In the genomic region with DNA sequence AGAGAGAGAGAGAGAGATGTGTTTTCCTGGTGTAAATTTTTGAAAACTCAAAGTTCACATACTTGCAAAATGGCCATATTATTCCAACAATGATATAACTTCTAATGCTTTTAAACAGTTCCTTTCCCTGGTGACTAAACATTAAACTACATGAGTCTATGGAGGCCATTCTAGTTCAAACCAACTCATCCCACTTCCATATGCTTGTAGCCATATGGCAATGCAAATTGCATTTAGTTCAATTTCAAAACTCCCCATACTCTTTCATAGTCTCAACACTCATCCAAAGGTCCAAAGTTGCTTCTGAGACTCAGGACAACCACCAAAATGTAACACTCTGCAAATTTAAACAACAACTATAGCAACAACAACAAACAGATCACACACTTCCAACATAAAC, we compare ENCODE assay signal across 34 mouse cellular contexts.
"Had no signal": no experiment of that assay in that cellular context is flagged by ENCODE, and none has a peak within 500 bp of the region (broad histone marks: within the 10 kb centered on the region; RNA-seq: fewer than 3 reads in every experiment).

No protein-coding gene starts in this region.

- H3K27me3 ChIP-seq: heart, embryonic 12.5 days; heart, embryonic 13.5 days; heart, embryonic 15.5 days; hindbrain, embryonic 13.5 days; hindbrain, embryonic 15.5 days; intestine, embryonic 15.5 days; kidney, embryonic 15.5 days had no signal

- H3K36me3 ChIP-seq: heart, embryonic 12.5 days; heart, embryonic 13.5 days; heart, embryonic 15.5 days; hindbrain, embryonic 10.5 days; hindbrain, embryonic 13.5 days; hindbrain, embryonic 15.5 days; intestine, embryonic 15.5 days; kidney, embryonic 15.5 days had no signal

- DNase-seq: heart, postnatal 10 days; heart, postnatal 14 days; heart, postnatal 36 days; heart, postnatal 4 days; kidney, adult 11 months; kidney, adult 18-20 months; kidney, adult 2 months; kidney, adult 8-10 months; kidney, adult 9 months; kidney, postnatal 10 days; kidney, postnatal 14 days; kidney, postnatal 25 days; kidney, postnatal 36 days; kidney, postnatal 4 days; layer of hippocampus, adult 9-11 months; layer of hippocampus, postnatal 36 days had no signal

- H3K9me3 ChIP-seq: heart, embryonic 12.5 days; heart, embryonic 13.5 days; heart, embryonic 15.5 days; hindbrain, embryonic 10.5 days; hindbrain, embryonic 13.5 days; hindbrain, embryonic 15.5 days; intestine, embryonic 15.5 days; kidney, embryonic 15.5 days had no signal

- H3K4me1 ChIP-seq: heart, embryonic 12.5 days; heart, embryonic 13.5 days; heart, embryonic 15.5 days; hindbrain, embryonic 10.5 days; hindbrain, embryonic 13.5 days; hindbrain, embryonic 15.5 days; intestine, embryonic 15.5 days; kidney, embryonic 15.5 days had no signal

- H3K4me3 ChIP-seq: heart, embryonic 12.5 days; heart, embryonic 13.5 days; heart, embryonic 15.5 days; hindbrain, embryonic 10.5 days; hindbrain, embryonic 13.5 days; hindbrain, embryonic 15.5 days; intestine, embryonic 15.5 days; kidney, embryonic 15.5 days; layer of hippocampus, adult 2 months; left cerebral cortex, adult 2 months had no signal

- H3K9ac ChIP-seq: heart, embryonic 12.5 days; heart, embryonic 13.5 days; heart, embryonic 15.5 days; hindbrain, embryonic 13.5 days; hindbrain, embryonic 14.5 days; hindbrain, embryonic 15.5 days; intestine, embryonic 15.5 days; kidney, embryonic 15.5 days had no signal

- ATAC-seq: hindbrain, embryonic 16.5 days; hindbrain, postnatal 0 days; inflammation-experienced regulatory T-cells, adult 6 months; intestine, embryonic 15.5 days; intestine, embryonic 16.5 days; intestine, postnatal 0 days had no signal

- H3K4me2 ChIP-seq: heart, embryonic 11.5 days; heart, embryonic 12.5 days; heart, embryonic 13.5 days; heart, embryonic 15.5 days; hindbrain, embryonic 13.5 days; hindbrain, embryonic 14.5 days; hindbrain, embryonic 15.5 days; intestine, embryonic 15.5 days; kidney, embryonic 15.5 days had no signal

- H3K27ac ChIP-seq: heart, embryonic 13.5 days; heart, embryonic 15.5 days; hindbrain, embryonic 10.5 days; hindbrain, embryonic 13.5 days; hindbrain, embryonic 14.5 days; hindbrain, embryonic 15.5 days; hindbrain, postnatal 0 days; intestine, embryonic 15.5 days; kidney, embryonic 15.5 days; kidney, postnatal 0 days; layer of hippocampus, adult 2 months; left cerebral cortex, adult 2 months had no signal
